Mouse (Mus musculus): ENCODE results near the gene Adarb2. TPM values are rescaled to one million over a fixed set of nuclear protein-coding genes. Genes with fewer than 3 reads are reported as not detected.
"Not testable (repeated sequence)": the region's sequence is repeated elsewhere in the genome, so short reads cannot be mapped to it uniquely, and the experiment has no call there.

The Adarb2 gene
- polyA plus RNA-seq, 1 experiment: not detected

GRCm38 (mm10) chr13:8590460-8590859 lies 387.8 kb downstream of the Adarb2 start:
- Histone ChIP-seq H3K27me3 (ENCODE audit: control insufficient read depth) (no peaks in the 10 kb centered on the region), H3K4me3 (replicated peaks) (no peak overlapping the region), H3K4me1 (ENCODE audit: control insufficient read depth) (no peaks in the 10 kb centered on the region), H3K9me3 (ENCODE audit: control insufficient read depth, low read length) (no peaks in the 10 kb centered on the region), H3K36me3 (ENCODE audit: control insufficient read depth) (no peaks in the 10 kb centered on the region)
- TF ChIP-seq TAL1 (IDR thresholded peaks at IDR 0.05; ENCODE audit: low read length) (no peak), GATA1 (IDR thresholded peaks at IDR 0.05; ENCODE audit: low read length) (no peak)

GRCm38 (mm10) chr13:8596977-8597646 lies 394.4 kb downstream of the Adarb2 start:
- Histone ChIP-seq H3K4me3 (replicated peaks) (no peak overlapping the region), H3K4me1 (ENCODE audit: control insufficient read depth) (no peaks in the 10 kb centered on the region), H3K36me3 (ENCODE audit: control insufficient read depth) (no peaks in the 10 kb centered on the region), H3K27me3 (ENCODE audit: control insufficient read depth) (no peaks in the 10 kb centered on the region), H3K9me3 (ENCODE audit: control insufficient read depth, low read length) (no peaks in the 10 kb centered on the region)
- no peak for TF ChIP-seq GATA1 (IDR thresholded peaks at IDR 0.05; ENCODE audit: low read length)

GRCm38 (mm10) chr13:8597647-8598017 lies 395.0 kb downstream of the Adarb2 start:
- H3K9me3 ChIP-seq (ENCODE audit: control insufficient read depth, low read length): no peaks in the 10 kb centered on the region
- H3K36me3 ChIP-seq (ENCODE audit: control insufficient read depth): no peaks in the 10 kb centered on the region
- no peaks in the 10 kb centered on the region for H3K4me1 ChIP-seq (ENCODE audit: control insufficient read depth)
- H3K27me3 ChIP-seq (ENCODE audit: control insufficient read depth): no peaks in the 10 kb centered on the region
- H3K4me3 ChIP-seq (replicated peaks): no peak overlapping the region
- TF ChIP-seq TAL1 (IDR thresholded peaks at IDR 0.05; ENCODE audit: low read length) (no peak), GATA1 (IDR thresholded peaks at IDR 0.05; ENCODE audit: low read length) (no peak)

GRCm38 (mm10) chr13:8605645-8606044 lies 403.0 kb downstream of the Adarb2 start:
- no peaks in the 10 kb centered on the region for H3K4me1 ChIP-seq (ENCODE audit: control insufficient read depth)
- H3K4me3 ChIP-seq (replicated peaks): no peak overlapping the region
- H3K27me3 ChIP-seq (ENCODE audit: control insufficient read depth): no peaks in the 10 kb centered on the region
- TF ChIP-seq TAL1 (IDR thresholded peaks at IDR 0.05; ENCODE audit: low read length) (no peak), GATA1 (IDR thresholded peaks at IDR 0.05; ENCODE audit: low read length) (no peak)
- no peaks in the 10 kb centered on the region for H3K36me3 ChIP-seq (ENCODE audit: control insufficient read depth)
- no peaks in the 10 kb centered on the region for H3K9me3 ChIP-seq (ENCODE audit: control insufficient read depth, low read length)

- H3K4me3 ChIP-seq (replicated peaks): no peak overlapping the region
- TF ChIP-seq GATA1 (IDR thresholded peaks at IDR 0.05; ENCODE audit: low read length): no peak
- no peak for TF ChIP-seq TAL1 (IDR thresholded peaks at IDR 0.05; ENCODE audit: low read length)
These were observed 405.4 kb downstream of the Adarb2 start for GRCm38 (mm10) chr13:8608040-8608439.

GRCm38 (mm10) chr13:8608918-8609317 lies 406.3 kb downstream of the Adarb2 start:
- H3K36me3 ChIP-seq (ENCODE audit: control insufficient read depth); H3K4me3 ChIP-seq (replicated peaks); H3K27me3 ChIP-seq (ENCODE audit: control insufficient read depth); H3K4me1 ChIP-seq (ENCODE audit: control insufficient read depth); H3K9me3 ChIP-seq (ENCODE audit: control insufficient read depth, low read length): not testable (repeated sequence)

More at GRCm38 (mm10) chr13:8608040-8608439, 405.4 kb downstream of the Adarb2 start:
- Histone ChIP-seq H3K36me3 (ENCODE audit: control insufficient read depth) (no peaks in the 10 kb centered on the region), H3K4me1 (ENCODE audit: control insufficient read depth) (no peaks in the 10 kb centered on the region), H3K27me3 (ENCODE audit: control insufficient read depth) (no peaks in the 10 kb centered on the region), H3K9me3 (ENCODE audit: control insufficient read depth, low read length) (no peaks in the 10 kb centered on the region)

- Histone ChIP-seq H3K36me3 (ENCODE audit: control insufficient read depth) (no peaks in the 10 kb centered on the region), H3K9me3 (ENCODE audit: control insufficient read depth, low read length) (no peaks in the 10 kb centered on the region), H3K4me1 (ENCODE audit: control insufficient read depth) (no peaks in the 10 kb centered on the region), H3K27me3 (ENCODE audit: control insufficient read depth) (no peaks in the 10 kb centered on the region), H3K4me3 (replicated peaks) (no peak overlapping the region)
- no peak for TF ChIP-seq TAL1 (IDR thresholded peaks at IDR 0.05; ENCODE audit: low read length)
- no peak for TF ChIP-seq GATA1 (IDR thresholded peaks at IDR 0.05; ENCODE audit: low read length)
These were observed 408.3 kb downstream of the Adarb2 start for GRCm38 (mm10) chr13:8610956-8611355.

- no peaks in the 10 kb centered on the region for H3K4me1 ChIP-seq (ENCODE audit: control insufficient read depth)
- no peaks in the 10 kb centered on the region for H3K36me3 ChIP-seq (ENCODE audit: control insufficient read depth)
- no peaks in the 10 kb centered on the region for H3K9me3 ChIP-seq (ENCODE audit: control insufficient read depth, low read length)
- no peaks in the 10 kb centered on the region for H3K27me3 ChIP-seq (ENCODE audit: control insufficient read depth)
- TF ChIP-seq TAL1 (IDR thresholded peaks at IDR 0.05; ENCODE audit: low read length): no peak
- no peak for TF ChIP-seq GATA1 (IDR thresholded peaks at IDR 0.05; ENCODE audit: low read length)
- H3K4me3 ChIP-seq (replicated peaks): no peak overlapping the region
These were observed 410.1 kb downstream of the Adarb2 start for GRCm38 (mm10) chr13:8612618-8613391.

GRCm38 (mm10) chr13:8616685-8617084 lies 414.0 kb downstream of the Adarb2 start:
- Histone ChIP-seq H3K4me3 (replicated peaks) (no peak overlapping the region), H3K27me3 (ENCODE audit: control insufficient read depth) (no peaks in the 10 kb centered on the region), H3K4me1 (ENCODE audit: control insufficient read depth) (no peaks in the 10 kb centered on the region), H3K36me3 (ENCODE audit: control insufficient read depth) (no peaks in the 10 kb centered on the region), H3K9me3 (ENCODE audit: control insufficient read depth, low read length) (no peaks in the 10 kb centered on the region)
- TF ChIP-seq GATA1 (IDR thresholded peaks at IDR 0.05; ENCODE audit: low read length) (no peak), TAL1 (IDR thresholded peaks at IDR 0.05; ENCODE audit: low read length) (no peak)
